Mouse (Mus musculus): ENCODE data around the gene Hsdl2. TPM values are rescaled to one million over a fixed set of nuclear protein-coding genes. Genes with fewer than 3 reads are reported as not detected.
A peak's percentile ranks its signal among the peaks of the same experiment; 100 is the strongest.

Hsdl2 gene
- total RNA-seq, 1 experiment from 2014 or later, result 19.1 TPM

GRCm38 (mm10) chr4:59605501-59605900 is 24.1 kb downstream of the Hsdl2 start:
- ATAC-seq (ENCODE audit: extremely low read depth, insufficient number of reproducible peaks, low FRiP score, poor library complexity, severe bottlenecking), result no peak

- no peak for ATAC-seq (ENCODE audit: extremely low read depth, insufficient number of reproducible peaks, low FRiP score, poor library complexity, severe bottlenecking)
These were observed 29.0 kb downstream of the Hsdl2 start for GRCm38 (mm10) chr4:59610411-59610810.

GRCm38 (mm10) chr4:59614986-59615385 is 33.6 kb downstream of the Hsdl2 start:
- ATAC-seq (ENCODE audit: extremely low read depth, insufficient number of reproducible peaks, low FRiP score, poor library complexity, severe bottlenecking), result 0 out of 2 replicates have a peak, but pooled peaks have one; percentile 39

- ATAC-seq (ENCODE audit: extremely low read depth, insufficient number of reproducible peaks, low FRiP score, poor library complexity, severe bottlenecking), result no peak
These were observed 38.4 kb downstream of the Hsdl2 start for GRCm38 (mm10) chr4:59619611-59620245.

GRCm38 (mm10) chr4:59625676-59625997 is 44.3 kb downstream of the Hsdl2 start:
- no peak; the same call in 1 of the 2 replicates for ATAC-seq (ENCODE audit: extremely low read depth, insufficient number of reproducible peaks, low FRiP score, poor library complexity, severe bottlenecking)

GRCm38 (mm10) chr4:59625998-59626910 is 44.9 kb downstream of the Hsdl2 start, which contains the start of gene E130308A19Rik:
TSS of gene E130308A19Rik (plus strand) at chr4:59626211.
- ATAC-seq (ENCODE audit: extremely low read depth, insufficient number of reproducible peaks, low FRiP score, poor library complexity, severe bottlenecking), result peak; percentile 84

- no peak for ATAC-seq (ENCODE audit: extremely low read depth, insufficient number of reproducible peaks, low FRiP score, poor library complexity, severe bottlenecking)
These were observed 46.9 kb downstream of the Hsdl2 start for GRCm38 (mm10) chr4:59628255-59628654.

GRCm38 (mm10) chr4:59629076-59629874 is 47.9 kb downstream of the Hsdl2 start:
- no peak for ATAC-seq (ENCODE audit: extremely low read depth, insufficient number of reproducible peaks, low FRiP score, poor library complexity, severe bottlenecking)

GRCm38 (mm10) chr4:59630122-59630521 is 48.8 kb downstream of the Hsdl2 start:
- no peak for ATAC-seq (ENCODE audit: extremely low read depth, insufficient number of reproducible peaks, low FRiP score, poor library complexity, severe bottlenecking)

GRCm38 (mm10) chr4:59634532-59634931 is 53.2 kb downstream of the Hsdl2 start:
- no peak for ATAC-seq (ENCODE audit: extremely low read depth, insufficient number of reproducible peaks, low FRiP score, poor library complexity, severe bottlenecking)

- no peak for ATAC-seq (ENCODE audit: extremely low read depth, insufficient number of reproducible peaks, low FRiP score, poor library complexity, severe bottlenecking)
These were observed 57.8 kb downstream of the Hsdl2 start for GRCm38 (mm10) chr4:59639163-59639562.

GRCm38 (mm10) chr4:59640720-59641119 is 59.4 kb downstream of the Hsdl2 start:
- ATAC-seq (ENCODE audit: extremely low read depth, insufficient number of reproducible peaks, low FRiP score, poor library complexity, severe bottlenecking), result no peak

- ATAC-seq (ENCODE audit: extremely low read depth, insufficient number of reproducible peaks, low FRiP score, poor library complexity, severe bottlenecking), result no peak
These were observed 60.7 kb downstream of the Hsdl2 start for GRCm38 (mm10) chr4:59642039-59642438.

GRCm38 (mm10) chr4:59642657-59643056 is 61.3 kb downstream of the Hsdl2 start:
- no peak for ATAC-seq (ENCODE audit: extremely low read depth, insufficient number of reproducible peaks, low FRiP score, poor library complexity, severe bottlenecking)

- no peak for ATAC-seq (ENCODE audit: extremely low read depth, insufficient number of reproducible peaks, low FRiP score, poor library complexity, severe bottlenecking)
These were observed 63.1 kb downstream of the Hsdl2 start for GRCm38 (mm10) chr4:59644431-59644830.

GRCm38 (mm10) chr4:59644992-59645391 is 63.6 kb downstream of the Hsdl2 start:
- ATAC-seq (ENCODE audit: extremely low read depth, insufficient number of reproducible peaks, low FRiP score, poor library complexity, severe bottlenecking), result no peak

- no peak for ATAC-seq (ENCODE audit: extremely low read depth, insufficient number of reproducible peaks, low FRiP score, poor library complexity, severe bottlenecking)
These were observed 64.2 kb downstream of the Hsdl2 start for GRCm38 (mm10) chr4:59645610-59646009.

- no peak for ATAC-seq (ENCODE audit: extremely low read depth, insufficient number of reproducible peaks, low FRiP score, poor library complexity, severe bottlenecking)
These were observed 64.8 kb downstream of the Hsdl2 start for GRCm38 (mm10) chr4:59646020-59646696.

GRCm38 (mm10) chr4:59649119-59649518 is 67.8 kb downstream of the Hsdl2 start:
- ATAC-seq (ENCODE audit: extremely low read depth, insufficient number of reproducible peaks, low FRiP score, poor library complexity, severe bottlenecking), result no peak

All from neutrophil, adult 5-6 weeks (primary cell).